Mouse (Mus musculus) gastrocnemius, adult 18-20 months (tissue): ENCODE data around the gene Fndc3c1. TPM values are rescaled to one million over a fixed set of nuclear protein-coding genes. Genes with fewer than 3 reads are reported as not detected.
"Not testable (repeated sequence)": the region's sequence is repeated elsewhere in the genome, so short reads cannot be mapped to it uniquely, and the experiment has no call there.

Experiments used
- DNase-seq: peaks from one replicate; pipeline ENCODE4 v3.0.0; 2021; ENCODE audit warnings: low spot score
- long read RNA-seq, 2 experiments: library from polyadenylated mRNA; stranded (forward); transcript quantifications; one replicate each; pipeline ENCODE4 v2.0.0; 2021
- microRNA-seq: library from miRNA; unstranded; fragments of <30 nt; microRNA quantifications from one replicate; pipeline ENCODE4 v1.2.0, GENCODE M21; 2021
- total RNA-seq, 2 experiments: library from RNA; stranded (reverse); gene quantifications; 2 replicates each; pipeline ENCODE4 v1.2.3; 2021

The Fndc3c1 gene
- total RNA-seq = under 1 TPM; 0.11 to 0.24 TPM
- long read RNA-seq, experiment 1 = 0 reads
- long read RNA-seq, experiment 2 = 0 reads

DNA sequence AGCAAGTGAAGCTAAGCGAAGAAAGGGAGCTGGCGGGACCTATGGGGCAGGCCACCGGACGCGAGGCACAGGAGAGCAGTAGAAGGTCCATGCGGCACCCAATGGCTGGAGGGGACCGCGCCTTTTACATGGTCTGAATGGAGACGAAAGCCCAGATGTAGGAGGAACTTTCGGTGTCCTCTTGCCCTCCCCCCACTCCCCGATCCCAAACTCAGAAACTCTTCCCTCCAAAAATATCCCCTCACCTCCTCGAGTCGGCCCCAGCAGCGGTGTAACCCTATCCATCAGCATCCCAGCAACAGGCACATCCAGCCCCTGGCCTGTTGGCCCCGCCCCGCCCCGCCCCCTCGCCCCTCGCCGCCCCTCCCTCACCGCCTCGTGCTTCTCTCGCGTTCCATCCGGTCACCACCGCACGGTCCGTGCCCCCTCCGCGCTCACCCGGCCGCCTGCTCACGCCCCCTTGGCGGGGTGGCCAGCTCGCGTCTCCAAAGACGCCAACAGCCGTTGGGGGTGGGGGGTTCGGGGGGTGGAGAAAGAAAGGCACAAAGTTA is at the start of gene Fndc3c1:
Gene Fndc3c1 (minus strand): TSS at position 301 of the 551 bp plus-strand sequence.
- no peak for DNase-seq

DNA sequence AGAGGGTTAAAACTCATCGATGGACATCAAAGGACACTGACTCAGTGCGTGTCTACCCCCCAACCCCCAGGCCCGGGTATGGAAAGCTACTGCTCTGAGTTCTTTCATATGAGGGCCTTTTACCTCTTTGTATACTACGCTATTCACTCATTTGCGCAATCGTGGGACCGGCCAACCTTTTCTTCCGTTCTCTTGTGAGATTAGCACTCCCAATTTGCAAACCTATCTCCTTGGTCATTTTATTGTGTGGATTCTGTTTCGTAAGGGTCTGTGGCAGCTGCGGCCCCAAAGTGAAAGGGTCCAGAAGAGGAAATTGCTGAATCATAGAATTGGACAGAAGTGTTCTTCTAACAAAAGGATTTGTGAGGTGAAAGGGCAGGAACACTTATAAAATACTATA is 1.2 kb upstream of the Fndc3c1 start:
- DNase-seq = no peak

DNA sequence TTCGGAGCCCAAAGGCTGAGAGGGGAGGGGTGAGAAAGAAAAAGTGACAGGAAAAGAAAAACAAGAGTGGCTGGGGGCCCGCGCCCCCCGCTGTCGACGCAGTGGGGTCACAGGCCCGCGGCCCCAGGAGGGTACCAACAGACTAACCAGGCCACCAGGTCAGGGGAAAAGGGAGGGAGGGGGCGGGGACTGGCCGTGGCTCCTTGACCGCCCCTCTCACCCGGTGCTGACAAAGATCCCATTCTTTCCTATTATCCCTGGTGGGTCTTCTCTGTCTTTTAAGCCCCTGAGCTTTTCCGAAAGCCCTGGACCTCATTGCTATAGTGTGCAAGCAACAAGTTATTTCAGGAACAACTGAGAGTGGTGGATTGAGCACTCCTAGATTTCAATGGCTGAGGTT is 470 bp upstream of the Fndc3c1 start:
- DNase-seq = no peak

DNA sequence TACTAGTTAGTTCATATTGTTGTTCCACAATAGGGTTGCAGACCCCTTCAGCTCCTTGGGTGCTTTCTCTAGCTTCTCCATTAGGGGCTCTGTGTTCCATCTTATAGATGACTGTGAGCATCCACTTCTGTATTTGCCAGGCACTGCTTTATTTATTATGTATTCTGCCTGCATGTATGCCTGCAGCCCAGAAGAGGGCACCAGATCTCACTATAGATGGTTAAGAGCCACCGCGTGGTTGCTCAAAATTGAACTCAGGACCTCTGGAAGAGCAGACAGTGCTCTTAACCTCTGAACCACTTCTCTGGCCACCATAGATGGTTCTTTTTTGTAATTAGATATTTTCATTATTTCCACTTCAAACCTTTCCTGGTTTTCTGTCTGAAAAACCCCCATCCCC is 5.3 kb downstream of the Fndc3c1 start:
- not testable (repeated sequence) for DNase-seq

DNA sequence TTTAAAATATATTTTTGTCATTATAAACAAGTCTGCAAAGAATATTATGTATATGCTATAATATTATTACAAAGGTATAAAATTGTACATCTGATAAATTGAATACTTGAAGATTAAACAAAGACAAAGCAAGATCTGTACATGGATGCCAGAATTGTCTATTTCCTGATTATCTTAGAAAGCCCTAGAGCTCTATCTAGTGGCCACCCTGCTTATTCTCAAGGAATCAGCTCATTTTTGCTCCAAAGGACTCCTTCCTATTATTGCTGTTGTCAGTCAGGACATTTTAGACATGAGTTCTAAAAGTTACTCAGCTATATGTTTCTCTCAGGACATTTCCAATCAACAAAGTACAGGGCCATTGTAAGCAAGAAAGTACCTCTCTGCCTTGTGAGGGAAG is 99.9 kb downstream of the Fndc3c1 start:
- no peak for DNase-seq

DNA sequence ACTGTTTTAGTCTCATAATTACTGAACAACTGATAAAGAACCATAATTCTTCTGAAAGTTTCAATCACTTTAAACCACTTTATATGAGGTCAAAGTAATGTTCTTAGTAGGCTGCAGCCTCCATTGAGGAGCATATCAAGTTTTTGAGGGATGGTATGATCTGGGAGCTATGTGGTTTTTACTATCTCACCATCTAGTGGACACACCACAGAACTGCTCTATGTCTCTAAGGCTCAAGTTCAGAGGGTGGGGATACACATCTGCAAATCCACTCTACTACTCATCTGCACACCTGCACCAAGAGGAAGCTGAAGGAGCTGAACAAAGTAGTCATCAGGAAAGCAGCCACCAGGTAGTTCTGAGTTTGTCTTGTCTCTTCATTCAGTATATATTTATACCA is 104.6 kb downstream of the Fndc3c1 start:
- DNase-seq = no peak

Small RNA genes within 50 kb of the gene (microRNA-seq; reads per million reads assigned to microRNA genes)
- gene Gm27428 = not detected

Other genes starting within 250 kb of the Fndc3c1 start
- gene Fnd3c2, start 230.0 kb downstream of the Fndc3c1 start, total RNA-seq = not detected
- gene Gm5127, start 97.8 kb upstream of the Fndc3c1 start, total RNA-seq = not detected
- gene Cysltr1, start 118.3 kb upstream of the Fndc3c1 start, total RNA-seq = under 1 TPM; 0.19 to 0.27 TPM